Mouse (Mus musculus): ENCODE measurements around the gene Rps6kb1.

The Rps6kb1 gene

DNA sequence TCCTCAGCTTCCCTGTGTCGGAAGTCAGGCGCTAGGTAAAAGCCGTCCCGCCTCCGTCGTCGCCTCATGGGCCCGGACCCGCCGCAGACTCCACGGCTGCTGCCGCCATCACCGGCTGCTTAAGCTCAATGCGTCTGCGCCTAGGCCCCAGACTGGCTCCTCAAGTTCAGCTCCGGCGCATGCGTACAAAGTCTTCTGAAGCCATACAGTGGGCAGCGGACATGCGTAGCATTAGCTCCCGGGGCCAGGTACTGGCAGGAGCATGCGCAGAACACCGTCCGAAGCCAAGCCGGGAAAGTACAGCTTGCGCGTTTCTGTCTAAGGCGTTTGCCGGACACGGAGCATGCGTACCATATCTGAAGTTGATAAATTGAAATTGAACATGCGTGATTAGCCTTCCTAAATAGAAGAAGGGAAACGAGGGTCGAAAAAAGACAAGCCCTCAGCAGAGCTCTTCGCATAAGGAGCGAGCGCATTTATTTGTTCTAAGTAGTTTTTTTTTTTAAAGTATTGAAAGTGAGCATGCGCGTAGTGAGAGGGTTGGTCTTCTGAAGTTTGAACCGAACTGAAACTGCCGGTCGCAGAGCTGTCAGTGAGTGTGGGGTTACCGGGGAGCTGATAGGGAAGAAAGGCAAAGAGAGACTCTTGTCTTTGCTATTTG, at the start of gene Rps6kb1, which contains the start of gene Tubd1:
Gene Rps6kb1 (minus strand): TSS at position 167 of the 661 bp plus-strand sequence.
Gene Tubd1 (plus strand): TSS at position 353 of the 661 bp plus-strand sequence.
- peak; percentile 98 to 99 for DNase-seq (ENCODE audit: low spot score in 2 of 2)

DNA sequence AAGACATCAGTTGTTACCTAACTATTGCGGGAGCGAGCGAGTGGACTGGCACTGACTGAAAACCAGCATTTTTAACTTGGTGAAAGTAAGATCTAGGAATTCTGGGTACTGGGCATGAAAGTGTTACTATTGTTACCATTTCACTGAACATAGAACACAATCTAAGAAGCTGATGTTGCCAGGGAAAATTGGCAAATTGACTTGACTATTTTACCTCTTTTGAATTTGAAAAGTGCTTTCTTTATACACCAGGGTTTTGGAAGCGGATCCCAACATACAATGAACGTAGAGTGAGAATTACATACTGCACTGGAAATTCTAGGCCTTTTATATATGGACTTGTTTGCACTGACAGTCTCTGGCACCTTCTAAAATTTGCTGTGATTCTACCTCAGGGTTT, 48.8 kb upstream of the Rps6kb1 start:
- no peak for DNase-seq (ENCODE audit: low spot score in 2 of 2)

DNA sequence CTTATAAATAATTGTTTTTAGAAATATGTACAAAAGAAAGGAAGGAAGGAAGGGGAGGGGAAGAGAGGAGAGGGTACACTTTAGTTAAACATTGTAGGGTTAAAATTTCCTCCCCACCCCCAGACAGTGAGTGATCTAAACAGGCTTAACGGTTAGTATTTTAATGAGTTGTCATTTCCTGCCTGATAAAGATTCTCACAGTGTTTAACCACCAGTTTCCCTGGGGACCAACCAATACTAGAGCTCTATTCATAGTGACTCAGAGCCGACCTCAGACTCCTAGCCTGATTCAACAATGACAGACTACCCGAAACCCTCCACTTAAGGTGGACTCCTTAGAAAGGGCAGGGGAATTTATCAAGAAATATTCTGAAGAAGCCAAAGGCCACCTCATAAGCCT, 48.4 kb upstream of the Rps6kb1 start:
- DNase-seq (ENCODE audit: low spot score in 2 of 2): no peak

DNA sequence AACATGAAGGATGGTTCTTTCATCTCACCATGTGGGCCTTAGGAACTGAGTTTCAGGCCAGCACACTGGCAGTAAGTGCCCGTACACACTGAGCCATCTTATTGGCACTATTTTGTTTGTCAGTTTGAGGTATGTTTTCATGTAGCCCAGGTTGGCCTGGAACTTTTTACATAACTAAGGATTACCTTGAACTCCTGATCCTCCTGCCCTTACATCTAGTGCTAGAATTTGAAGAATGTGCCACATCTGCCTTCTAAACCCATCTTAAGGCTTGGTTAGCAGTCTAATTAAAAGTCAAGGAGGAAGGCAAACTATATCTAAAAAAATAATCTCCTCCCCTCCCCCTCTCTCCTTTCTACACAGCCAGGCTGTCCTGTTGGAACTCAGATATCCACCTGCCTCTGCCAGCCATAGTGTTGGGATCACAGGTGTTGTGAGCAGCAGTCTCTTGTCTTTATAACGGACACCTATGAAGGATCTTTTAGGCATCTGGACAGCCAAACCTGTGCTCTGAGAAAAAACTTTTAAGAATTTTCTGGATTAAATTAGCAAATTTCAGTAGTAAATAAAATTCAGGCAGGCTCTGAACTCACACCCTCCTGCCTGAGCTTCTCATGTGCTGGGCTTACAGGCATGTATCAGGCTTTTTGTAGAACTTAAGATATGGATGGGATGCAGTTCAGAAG, 47.5 kb upstream of the Rps6kb1 start:
- no peak for DNase-seq (ENCODE audit: low spot score in 2 of 2)

DNA sequence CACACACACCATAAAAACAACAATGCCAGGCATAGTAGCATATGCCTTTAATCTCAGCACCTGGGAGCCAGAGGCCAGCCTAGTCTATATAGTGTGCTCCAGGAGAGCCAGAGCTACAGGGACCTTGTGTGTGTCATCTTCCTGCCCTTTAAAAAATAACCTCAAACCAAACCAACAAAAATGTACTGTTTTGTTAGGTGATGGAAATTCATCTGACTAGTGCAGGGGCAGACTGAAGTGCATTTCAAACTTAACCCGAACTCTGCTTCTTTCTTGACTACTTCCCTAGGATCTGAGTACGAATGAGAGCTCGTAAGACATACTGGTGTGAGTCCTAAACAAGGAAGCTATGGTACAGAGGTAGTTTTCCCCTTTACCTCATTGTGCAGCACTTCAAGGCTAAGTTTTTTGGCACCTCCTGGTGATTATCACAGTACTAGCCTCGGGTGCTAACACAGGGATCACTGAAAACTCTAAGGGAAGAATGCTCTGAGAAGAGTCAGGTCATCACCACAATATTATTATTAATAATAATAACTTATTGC, 46.8 kb upstream of the Rps6kb1 start:
- no peak for DNase-seq (ENCODE audit: low spot score in 2 of 2)

DNA sequence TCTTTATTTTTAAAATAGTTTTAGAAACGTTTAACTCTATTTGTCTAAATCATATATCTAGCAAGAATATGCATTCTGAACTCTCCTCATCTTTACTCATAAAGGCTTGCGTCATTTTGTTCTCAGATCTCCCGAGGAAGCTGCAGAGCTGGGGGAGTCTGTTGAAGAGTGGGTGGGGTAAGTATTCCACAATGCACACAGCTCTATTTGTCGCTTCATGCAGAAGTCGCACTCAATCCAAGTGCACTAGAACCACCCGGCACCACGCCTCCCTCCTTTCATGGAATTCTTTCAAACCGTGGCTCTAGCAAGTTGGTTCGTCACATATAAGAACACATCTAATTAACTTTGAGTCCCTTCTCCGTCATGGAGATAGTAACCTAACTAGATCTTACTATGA, 46.0 kb upstream of the Rps6kb1 start:
- no peak for DNase-seq (ENCODE audit: low spot score in 2 of 2)

DNA sequence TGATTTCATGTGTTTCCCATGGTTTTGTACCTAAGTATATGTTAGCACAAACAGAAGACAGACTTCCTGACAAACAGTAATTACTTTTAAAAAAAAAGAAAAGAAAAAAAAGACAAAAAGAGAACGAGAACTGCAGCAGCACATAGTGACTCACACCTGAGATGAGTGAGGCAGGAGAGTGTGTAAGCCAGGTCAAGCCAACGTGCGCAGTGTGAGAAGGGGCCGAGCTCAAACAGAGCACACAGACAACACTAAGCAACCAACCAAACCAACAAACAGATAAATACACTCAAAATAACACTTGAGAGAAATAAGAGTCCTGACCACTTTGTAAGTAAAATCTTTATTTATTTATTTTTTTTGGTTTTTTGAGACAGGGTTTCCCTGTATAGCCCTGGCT, 45.5 kb upstream of the Rps6kb1 start:
- DNase-seq (ENCODE audit: low spot score in 2 of 2): no peak

DNA sequence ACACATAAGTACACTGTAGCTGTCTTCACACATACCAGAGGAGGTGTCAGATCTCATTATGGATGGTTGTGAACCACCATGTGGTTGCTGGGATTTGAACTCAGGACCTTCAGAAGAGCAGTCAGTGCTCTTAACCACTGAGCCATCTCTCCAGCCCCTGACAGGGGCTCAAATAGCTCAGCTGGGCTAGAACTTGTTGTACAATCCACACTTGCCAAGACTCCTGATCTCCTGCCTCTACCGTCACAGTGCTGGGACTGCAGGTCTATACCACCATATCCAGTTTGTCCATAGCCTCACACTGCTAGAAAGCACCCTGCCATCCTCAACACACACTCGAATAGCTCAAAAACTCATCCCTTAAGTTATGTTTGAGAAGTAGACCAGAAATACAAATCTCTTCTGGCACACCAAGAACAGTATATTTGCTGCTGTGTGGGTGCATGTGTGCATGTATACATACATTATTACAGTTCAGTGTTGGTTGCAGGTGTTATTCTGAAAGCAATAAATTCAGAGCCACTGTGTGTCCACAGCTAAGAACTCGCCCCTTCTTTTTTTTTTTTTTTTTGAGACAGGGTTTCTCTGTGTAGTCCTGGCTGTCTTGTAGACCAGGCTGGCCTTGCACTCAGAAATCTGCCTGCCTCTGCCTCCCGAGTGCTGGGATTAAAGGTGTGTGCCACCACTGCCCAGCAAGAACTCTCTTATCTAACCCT, 44.1 kb upstream of the Rps6kb1 start:
- DNase-seq (ENCODE audit: low spot score in 2 of 2): no peak

DNA sequence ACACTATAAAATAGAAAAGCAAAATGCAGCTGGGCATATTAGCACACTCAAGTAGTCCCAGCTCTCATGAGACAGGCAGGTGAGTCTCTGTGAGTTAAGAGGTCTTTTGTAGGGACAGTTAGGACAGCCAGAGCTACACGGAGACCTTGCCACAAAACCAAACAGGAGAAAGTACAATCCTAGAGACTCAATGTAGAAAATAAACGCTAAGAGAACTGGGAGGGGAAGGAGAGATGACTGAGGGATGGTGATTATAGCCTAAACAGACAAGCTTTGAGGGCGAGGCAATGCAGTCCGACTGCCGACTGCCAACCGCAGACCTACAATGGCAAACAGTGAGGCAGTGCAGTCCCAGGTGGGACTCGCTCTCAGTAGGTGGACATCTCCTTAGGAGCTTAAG, 43.2 kb upstream of the Rps6kb1 start:
- no peak for DNase-seq (ENCODE audit: low spot score in 2 of 2)

DNA sequence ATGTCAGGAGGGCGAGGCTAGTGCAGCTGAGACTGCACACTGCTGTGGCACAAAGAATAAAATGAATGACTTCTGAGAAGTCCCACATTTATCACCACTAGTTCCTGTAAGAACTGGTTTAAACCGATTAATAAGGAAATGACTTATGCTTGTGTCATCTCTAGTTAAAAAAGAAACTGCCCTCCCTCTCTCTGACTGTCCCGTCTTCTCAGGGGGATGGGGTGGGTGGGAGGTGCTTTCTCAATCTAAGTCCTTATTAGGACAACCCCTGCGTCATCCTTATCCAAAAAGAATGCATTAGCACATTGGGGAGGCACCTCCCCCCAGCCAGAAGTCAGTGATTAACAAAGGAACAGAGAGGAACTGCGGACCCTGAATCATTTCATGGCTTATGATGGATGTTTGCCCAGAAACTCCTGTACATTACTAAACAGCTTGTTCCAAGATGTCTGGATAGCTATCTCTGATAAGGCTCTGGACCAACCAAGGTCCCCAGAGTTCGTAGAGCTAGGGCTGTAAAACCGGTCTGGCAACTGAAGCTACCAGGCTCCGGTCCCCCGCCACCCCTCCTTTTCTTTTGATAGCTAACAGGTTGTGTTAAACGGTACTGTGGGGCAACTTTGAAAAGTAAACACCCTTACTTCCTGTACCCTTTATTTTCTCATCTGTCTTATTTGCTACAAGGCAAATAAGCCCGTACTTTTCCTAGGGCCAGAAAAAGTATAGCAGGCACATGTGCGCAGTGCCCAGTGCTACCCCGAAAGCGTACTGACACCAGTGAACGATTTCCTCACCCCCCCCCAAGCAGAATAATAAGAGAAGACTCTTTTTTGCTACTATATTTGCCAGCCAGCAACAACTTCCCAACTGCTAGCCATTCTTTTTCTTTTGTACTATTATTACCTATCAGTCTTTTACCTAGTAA, 42.5 kb upstream of the Rps6kb1 start:
- no peak for DNase-seq (ENCODE audit: low spot score in 2 of 2)

DNA sequence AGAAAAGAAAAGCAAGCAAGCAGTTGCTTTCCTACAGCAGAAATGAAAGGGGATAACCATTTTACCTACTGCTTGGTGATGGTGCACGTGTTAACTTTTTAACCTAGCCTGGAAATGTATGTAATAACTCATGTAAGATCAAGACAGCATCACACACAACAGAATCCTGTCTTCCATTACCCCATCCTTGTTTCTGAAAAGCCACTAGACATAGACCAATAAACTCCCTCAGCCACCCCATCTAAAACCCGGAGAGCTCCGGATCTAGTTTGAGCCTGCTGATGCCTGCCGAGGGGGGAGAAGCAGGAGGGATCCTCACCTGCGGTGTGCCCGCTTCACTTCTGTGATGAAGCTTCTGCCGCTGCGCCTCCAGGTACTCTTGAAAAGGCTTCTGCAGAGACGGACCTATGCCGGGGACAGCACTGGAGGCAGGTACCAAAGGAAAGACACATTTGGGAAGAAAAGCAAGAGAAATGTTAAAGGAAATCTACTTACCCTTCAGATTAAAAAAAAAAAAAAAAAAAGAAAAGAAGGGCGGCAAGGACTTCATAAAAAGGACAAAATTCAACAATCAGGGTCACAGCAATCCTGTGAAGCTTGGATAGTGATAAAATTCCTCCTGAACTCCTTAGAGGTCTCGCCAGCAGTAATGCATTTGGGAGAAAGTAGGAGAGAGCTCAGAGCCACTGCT, 41.7 kb upstream of the Rps6kb1 start:
- no peak for DNase-seq (ENCODE audit: low spot score in 2 of 2)

DNA sequence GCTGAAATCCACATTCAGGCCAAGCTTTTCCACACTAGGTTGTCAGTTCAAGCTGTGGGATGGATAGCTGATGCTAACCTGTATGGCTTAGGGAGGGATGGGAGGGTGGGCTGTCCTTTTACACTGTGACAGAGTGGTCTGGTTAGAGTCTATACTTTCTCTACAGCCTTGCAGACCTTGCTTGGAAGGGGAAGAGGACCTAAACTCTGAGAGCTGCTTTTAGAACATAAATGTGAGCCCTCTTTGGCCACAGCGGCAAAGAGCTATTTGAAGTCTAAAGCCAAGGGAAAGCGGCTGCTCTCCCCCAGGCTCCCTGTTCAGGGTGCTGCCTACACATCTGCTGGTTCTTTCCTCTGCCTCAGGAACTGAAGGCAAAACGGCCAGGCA, 41.0 kb upstream of the Rps6kb1 start:
- DNase-seq (ENCODE audit: low spot score in 2 of 2): no peak

DNA sequence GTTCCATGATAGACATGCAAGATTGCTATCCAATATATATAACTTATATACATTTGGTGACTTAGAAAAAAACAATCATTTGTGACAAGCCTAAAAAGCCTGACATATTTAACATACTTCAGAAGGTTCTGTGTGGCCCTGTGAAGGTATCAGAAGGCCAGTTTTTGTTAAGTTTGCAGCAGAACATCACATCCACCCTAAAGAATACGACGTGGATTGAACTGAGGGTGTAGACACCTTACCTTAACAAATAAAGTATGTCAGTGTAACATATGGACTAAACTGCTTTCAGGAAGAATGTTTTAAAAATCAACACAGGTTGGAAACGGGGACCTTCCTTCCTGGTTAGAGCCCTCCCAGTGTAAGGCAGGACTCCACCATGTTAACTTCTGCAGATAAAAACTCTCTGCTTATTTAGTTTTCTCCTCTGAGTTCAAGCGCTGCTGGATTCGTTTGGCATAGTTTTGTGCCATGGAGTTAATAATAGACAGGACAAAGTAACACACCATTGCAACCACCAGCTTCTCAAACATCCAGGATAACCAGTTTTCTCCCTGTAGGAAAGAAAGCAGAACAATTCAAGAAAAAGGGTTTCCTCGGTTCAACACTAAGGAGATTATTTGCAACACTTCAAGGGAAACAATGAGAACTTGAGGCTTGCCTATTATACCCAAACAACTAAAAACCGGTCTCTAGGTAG, 40.4 kb upstream of the Rps6kb1 start:
- no peak for DNase-seq (ENCODE audit: low spot score in 2 of 2)

DNA sequence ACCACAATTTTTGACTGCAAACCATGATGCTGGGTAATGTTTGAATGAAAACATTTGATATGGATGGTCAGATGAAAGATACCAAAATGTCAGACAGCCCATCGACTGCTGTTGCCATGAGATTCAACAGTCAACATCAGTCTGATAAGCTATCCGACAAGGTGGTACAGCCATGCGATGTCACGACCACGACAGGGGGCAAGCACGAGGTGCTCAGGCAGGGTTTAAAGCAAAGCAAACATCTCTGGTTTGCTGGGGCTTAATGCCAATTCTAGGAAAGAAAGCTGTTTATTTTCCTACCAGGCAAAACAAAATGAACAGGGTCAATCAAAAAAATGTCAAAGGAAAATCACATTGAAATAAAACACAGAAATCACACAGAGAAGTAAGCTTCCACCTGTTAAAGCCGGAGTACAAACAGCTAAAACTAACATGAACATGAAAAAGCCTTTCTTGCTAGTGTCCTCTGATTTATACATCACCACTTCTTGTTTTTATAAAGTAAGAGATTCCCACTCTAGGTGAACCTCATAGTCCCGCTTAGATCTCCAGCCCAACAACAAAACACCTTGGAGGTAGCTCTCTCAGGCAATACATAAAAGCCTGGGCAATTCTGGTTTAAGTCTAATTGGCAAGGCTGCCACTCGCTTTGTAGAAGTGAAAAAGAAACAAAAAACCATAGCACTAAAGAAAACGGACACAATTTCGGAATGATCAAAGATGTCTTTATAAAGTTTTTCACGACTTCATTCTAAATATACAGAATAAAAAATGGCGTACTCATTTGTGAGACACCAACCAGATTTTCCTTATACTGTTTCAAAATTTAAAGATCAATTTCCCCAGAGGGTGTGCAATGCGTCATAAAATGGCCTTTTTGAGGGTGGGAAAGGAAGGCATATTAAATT, 39.6 kb upstream of the Rps6kb1 start:
- no peak for DNase-seq (ENCODE audit: low spot score in 2 of 2)

DNA sequence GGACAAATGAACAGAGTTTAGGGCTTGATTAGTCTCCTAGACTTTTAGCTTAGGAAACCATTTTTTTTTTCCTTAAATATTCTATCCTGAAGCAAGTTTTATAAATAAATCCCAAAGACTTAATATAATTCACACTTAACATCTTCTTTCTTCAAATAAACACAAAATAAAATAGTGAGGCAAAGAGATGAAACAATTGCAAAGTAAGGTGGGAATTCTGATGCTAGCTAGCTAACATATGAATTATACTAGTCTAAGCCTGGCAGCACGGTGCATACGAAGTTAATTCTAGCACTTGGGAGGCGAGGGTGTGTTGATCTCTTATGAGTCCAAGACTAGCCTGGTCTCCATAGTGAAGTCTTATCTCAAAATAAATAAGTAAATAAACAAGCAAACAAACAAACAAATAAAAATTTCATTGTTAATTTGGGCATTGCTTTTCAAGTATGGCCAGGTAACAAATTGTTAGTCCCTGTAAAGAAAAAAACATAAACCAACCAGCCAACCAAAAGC, 38.8 kb upstream of the Rps6kb1 start:
- DNase-seq (ENCODE audit: low spot score in 2 of 2): no peak

DNA sequence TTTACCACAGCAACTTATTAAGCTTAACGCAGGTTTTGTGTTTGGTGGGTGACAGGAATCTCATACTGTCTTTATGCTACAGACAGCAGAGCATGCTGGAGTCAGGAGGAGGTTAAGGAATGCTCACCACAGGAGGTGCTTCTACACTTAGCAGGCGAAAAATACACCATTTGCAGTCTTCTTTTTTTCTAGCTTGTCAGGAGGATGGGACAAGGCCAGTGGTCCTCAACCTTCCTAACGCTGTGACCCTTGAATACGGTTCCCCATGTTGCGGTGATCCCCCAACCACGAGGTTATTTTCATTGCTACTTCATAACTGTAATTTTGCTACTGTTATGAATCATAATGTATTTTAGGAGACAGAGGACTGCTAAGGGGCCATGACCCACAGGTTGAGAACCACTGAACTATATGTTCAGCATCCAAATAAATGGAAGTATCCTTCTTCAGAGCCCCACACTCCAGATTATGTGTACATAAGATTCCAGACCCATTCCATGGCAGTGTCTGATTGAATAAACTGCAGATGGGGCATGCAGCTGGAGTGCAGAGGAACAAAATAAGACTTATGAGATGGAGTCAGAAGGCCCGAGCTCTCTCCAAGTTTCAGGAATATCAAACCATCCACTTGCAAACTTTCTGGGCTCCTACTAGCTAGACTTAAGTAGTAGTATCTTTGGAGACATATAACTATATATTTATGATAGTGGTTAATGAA, 38.1 kb upstream of the Rps6kb1 start:
- no peak for DNase-seq (ENCODE audit: low spot score in 2 of 2)

DNA sequence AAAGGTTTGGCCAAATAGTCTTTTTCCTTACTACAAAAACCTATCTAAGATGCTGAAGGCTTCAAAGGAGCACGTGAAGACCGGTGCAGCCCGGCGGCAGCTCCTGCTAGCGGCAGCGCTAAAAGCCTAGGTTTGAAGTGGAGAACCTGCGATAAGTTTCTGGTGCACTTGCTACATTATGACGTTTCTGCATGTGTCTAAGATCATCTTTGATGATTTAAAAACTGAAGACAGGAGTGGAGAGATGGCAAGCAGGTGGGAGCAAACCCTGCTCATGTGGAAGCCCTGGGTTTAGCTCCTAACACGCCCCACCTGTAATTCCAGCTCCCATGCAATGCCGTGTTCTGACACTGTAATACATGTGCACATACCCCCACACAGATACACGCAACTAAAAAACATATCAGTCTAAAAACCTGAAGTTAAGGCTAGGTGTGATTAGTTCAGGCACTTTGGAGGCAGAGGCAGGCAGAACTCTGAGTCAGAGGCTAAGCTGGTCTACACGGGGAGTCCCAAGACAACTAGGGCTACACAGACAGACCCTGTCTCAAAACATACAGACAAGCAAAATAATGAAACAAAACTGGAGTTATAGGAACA, 37.4 kb upstream of the Rps6kb1 start:
- DNase-seq (ENCODE audit: low spot score in 2 of 2): no peak

DNA sequence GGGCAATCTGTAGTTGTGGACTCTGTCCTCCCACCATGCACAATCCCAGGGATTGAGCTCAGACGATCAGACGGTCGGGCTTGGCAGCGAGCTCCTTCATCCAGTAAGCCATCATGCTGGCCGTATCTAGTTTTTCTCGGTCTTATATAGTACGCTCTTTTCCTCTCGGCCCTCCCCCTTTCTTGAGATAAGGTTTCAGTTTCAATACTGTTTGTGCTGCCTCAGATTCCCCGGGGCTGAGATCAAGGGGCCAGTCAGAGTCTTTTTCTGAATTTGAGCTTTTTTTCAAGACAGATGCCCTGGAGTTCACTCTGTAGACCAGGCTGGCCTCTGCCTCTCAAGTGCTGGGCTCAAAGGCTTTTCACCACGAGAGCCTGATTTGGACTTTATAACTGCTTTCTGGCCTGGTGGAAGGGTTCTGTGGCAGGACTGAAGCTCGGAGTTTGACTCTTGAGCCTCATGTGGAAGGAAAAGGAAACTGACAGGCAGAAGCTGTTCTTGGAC, 36.7 kb upstream of the Rps6kb1 start:
- no peak for DNase-seq (ENCODE audit: low spot score in 2 of 2)

Measured in frontal cortex, postnatal 10 days (tissue).